Mouse (Mus musculus) heart, postnatal 36 days (tissue): Measurements from ENCODE around the gene Gpkow. TPM values are rescaled to one million over a fixed set of nuclear protein-coding genes. Genes with fewer than 3 reads are reported as not detected.
"Not testable (repeated sequence)": the region's sequence is repeated elsewhere in the genome, so short reads cannot be mapped to it uniquely, and the experiment has no call there.

Source experiments
- DNase-seq, 2 experiments: peaks; one replicate each; pipeline ENCODE4 v3.0.0; 2021 to 2022
- intact Hi-C: fragments of 180-260 bp; cut with DNase I; formaldehyde crosslinking; loops from one replicate; pipeline ENCODE4 v1.15.1; 2025
- total RNA-seq, 2 experiments: library from RNA; stranded (reverse); gene quantifications; 2 replicates each; pipeline ENCODE4 v1.2.3; 2021

Gene Gpkow
- total RNA-seq, 2 experiments from 2014 or later, result 19.1 to 21.4 TPM

- intact Hi-C loops, result no loop called here
- DNase-seq, result no peak
These were observed 16.9 kb upstream of the Gpkow start for GRCm38 (mm10) chrX:7680057-7680412.

GRCm38 (mm10) chrX:7680864-7681263 lies 16.1 kb upstream of the Gpkow start, which contains the start of gene Magix:
Magix (minus strand) TSS chrX:7681251.
- intact Hi-C loops, result no loop called here
- peak; percentile 43 to 46 for DNase-seq

- intact Hi-C loops, result no loop called here
- no peak for DNase-seq
These were observed 8.6 kb upstream of the Gpkow start for GRCm38 (mm10) chrX:7688321-7688720.

- intact Hi-C loops, result loop anchor here (5.0 to 10.0 kb wide), 3 partner anchors 43 to 366 kb away; partner anchors contain the start of genes Foxp3 and Ppp1r3f
- DNase-seq, result no peak
These were observed 6.4 kb upstream of the Gpkow start for GRCm38 (mm10) chrX:7690486-7690885.

DNA sequence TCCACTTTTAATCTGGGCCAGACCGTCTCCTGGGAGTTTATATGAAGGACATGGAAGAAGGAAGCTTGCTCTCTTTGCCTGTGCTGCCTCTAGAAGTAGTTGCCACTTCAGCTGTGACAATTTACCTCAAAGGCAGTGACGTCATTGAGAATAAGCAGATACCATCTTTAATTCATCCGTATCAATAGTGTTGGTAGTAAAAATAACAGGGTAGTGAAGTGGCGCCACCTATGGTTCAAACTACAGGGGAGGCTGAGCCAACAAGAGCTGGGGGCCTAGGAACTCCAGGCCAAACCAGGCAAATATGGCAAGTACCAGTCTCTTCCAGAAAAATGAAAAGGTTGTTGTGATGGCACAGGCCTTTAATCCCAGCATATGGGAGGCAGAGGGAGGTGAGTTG lies 4.1 kb upstream of the Gpkow start:
- peak in 1 of 2 experiments; percentile 29 for DNase-seq
- intact Hi-C loops, result loop anchor here (2.0 to 10.0 kb wide), 4 partner anchors 46 to 368 kb away; partner anchors contain the start of genes Foxp3 and Ppp1r3f

- DNase-seq, result no peak
- intact Hi-C loops, result loop anchor here (5.0 to 10.0 kb wide), 3 partner anchors 89 to 372 kb away; partner anchors contain the start of genes Cacna1f, Ccdc22, Foxp3 and Ppp1r3f
These were observed 411 bp upstream of the Gpkow start for GRCm38 (mm10) chrX:7696520-7696919.

GRCm38 (mm10) chrX:7713764-7714134 lies 16.8 kb downstream of the Gpkow start:
- intact Hi-C loops, DNase-seq: not testable (repeated sequence)

DNA sequence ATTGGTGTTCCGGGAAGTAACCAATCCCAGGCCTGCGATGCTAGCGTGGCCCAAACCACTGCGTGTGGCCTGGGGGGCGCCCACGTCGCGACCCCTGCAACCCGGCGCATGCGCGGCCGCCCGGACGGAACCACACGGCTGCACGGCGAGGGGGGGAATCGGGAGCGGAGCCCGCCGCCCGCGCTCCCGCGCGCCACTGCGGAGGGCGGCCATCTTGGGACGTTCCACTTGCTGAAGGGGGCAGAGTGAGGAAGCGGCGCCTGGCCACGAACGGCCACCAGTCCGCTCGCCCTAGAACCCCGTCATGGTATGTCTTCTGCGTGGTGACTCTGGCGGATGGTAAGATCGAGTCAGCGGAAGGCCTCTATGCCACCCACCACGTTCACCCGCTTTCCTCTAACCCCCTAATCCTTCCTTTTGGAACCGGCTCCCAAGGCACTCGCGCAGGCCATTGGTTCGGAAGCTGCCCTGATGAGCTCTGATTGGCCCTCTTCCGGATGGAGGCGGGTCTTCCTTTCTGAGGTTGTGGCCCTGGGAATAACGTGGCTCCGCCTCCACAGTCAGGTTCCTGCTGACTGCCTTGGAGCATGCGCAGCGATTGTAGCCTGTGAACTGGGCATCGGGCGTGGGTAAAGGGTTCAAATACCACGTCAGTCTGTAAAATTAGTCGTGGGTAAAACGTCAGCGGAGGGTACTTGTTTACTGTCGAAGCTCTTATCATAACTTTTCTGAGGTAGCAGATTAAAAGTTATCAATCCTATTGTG lies 17.4 kb downstream of the Gpkow start, which contains the start of gene Wdr45:
Wdr45 (plus strand) TSS at position 199 of the 765 bp plus-strand sequence.
- DNase-seq, result peak; percentile 86 to 89
- intact Hi-C loops, result not testable (repeated sequence)

DNA sequence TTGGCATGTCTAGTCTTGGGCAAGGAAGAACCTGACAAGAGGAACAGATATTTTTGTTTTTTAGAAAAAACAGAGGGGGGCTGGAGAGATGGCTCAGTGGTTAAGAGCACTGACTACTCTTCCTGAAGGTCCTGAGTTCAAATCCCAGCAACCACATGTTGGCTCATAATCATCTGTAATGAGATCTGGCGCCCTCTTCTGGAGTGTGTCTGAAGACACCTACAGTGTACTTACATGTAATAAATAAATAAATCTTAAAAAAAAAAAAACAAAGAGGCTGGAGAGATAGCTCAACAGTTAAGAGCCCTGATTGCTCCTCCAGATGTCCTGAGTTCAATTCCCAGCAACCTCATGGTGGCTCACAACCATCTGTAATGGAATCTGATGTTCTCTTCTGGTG lies 19.1 kb downstream of the Gpkow start:
- intact Hi-C loops, DNase-seq: not testable (repeated sequence)

- intact Hi-C loops, result loop anchor here (10.0 kb wide), 1 partner anchor 423 kb away; the partner anchor contains the start of gene Rbm3
- peak; percentile 70 to 79 for DNase-seq
These were observed 24.8 kb downstream of the Gpkow start, which contains the start of gene Gm45208 for GRCm38 (mm10) chrX:7721514-7722281. Gm45208 (plus strand) TSS chrX:7722245.

DNA sequence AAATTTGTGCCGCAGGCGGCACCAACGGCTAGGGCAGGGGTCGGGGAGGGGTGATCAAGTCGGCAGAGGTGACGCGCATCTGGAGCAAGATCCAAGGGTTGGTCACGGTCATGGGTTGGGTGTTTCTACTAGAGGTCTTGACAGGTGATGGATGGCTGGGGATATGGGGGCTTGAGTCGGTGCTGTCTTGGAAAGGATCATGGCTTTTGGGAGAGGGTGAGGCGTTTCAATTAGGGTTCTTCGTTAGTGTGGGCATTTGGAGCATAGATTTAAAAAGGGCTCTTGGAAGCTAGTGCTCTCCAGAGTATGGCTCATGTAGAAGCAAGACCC lies 25.3 kb downstream of the Gpkow start:
- no peak for DNase-seq
- intact Hi-C loops, result loop anchor here (10.0 kb wide), 1 partner anchor 423 kb away; the partner anchor contains the start of gene Rbm3

DNA sequence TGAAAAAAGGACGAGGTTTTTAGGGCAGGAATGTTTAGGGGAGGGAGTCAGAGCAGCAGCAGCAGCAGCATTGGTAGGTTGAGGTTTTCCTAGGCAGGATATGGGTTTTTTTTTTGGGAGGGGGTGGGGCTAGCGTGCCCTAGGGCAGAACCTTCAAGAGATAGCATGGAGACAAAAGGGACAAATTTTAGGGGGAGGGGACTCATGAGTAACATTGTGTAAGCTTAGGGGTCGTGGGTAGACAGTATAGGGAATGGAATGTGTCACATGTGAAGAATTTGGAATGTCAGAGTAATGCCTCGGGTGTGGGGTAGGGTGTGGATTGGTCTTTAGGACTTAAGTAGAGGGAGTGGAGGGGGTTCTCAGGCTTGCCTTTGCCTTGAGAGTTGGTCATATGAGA lies 25.8 kb downstream of the Gpkow start:
- intact Hi-C loops, result loop anchor here (10.0 kb wide), 1 partner anchor 422 kb away; the partner anchor contains the start of gene Rbm3

GRCm38 (mm10) chrX:7724135-7724534 lies 27.2 kb downstream of the Gpkow start:
- intact Hi-C loops, result loop anchor here (10.0 kb wide), 1 partner anchor 421 kb away; the partner anchor contains the start of gene Rbm3
- no peak for DNase-seq

More for the DNA sequence above, 25.8 kb downstream of the Gpkow start:
- DNase-seq, result no peak

DNA sequence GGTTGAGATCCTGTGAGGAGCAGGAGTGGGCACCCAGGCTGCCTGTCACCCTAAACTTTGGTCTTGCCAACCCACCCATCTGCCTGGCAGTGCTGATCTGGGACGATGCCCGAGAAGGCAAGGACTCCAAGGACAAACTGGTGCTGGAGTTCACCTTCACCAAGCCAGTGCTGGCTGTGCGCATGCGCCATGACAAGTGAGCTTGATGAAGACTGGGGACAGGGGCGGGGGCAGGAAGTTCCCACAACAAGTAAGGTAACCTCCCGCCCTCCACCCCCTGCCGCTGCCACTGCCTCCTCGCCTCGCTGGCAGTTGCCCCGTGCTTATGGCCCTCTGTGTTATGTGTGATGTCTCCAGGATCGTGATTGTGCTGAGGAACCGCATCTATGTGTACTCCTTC lies 28.9 kb downstream of the Gpkow start:
- intact Hi-C loops, result loop anchor here (10.0 kb wide), 1 partner anchor 419 kb away; the partner anchor contains the start of gene Rbm3
- DNase-seq, result no peak

DNA sequence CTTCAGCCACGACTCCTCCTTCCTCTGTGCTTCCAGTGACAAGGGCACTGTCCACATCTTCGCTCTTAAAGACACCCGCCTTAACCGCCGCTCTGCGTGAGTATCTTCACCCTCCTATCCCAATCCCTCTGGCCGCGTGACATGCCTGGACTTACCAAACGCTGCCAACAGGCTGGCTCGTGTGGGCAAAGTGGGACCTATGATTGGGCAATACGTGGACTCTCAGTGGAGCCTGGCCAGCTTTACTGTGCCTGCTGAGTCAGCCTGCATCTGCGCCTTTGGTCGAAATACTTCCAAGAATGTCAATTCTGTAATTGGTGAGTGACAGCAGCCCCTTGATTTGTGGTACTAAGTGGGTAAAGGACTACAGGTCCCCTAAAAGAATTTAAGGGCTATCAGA lies 30.2 kb downstream of the Gpkow start:
- DNase-seq, result no peak
- intact Hi-C loops, result loop anchor here (10.0 kb wide), 1 partner anchor 418 kb away; the partner anchor contains the start of gene Rbm3

DNA sequence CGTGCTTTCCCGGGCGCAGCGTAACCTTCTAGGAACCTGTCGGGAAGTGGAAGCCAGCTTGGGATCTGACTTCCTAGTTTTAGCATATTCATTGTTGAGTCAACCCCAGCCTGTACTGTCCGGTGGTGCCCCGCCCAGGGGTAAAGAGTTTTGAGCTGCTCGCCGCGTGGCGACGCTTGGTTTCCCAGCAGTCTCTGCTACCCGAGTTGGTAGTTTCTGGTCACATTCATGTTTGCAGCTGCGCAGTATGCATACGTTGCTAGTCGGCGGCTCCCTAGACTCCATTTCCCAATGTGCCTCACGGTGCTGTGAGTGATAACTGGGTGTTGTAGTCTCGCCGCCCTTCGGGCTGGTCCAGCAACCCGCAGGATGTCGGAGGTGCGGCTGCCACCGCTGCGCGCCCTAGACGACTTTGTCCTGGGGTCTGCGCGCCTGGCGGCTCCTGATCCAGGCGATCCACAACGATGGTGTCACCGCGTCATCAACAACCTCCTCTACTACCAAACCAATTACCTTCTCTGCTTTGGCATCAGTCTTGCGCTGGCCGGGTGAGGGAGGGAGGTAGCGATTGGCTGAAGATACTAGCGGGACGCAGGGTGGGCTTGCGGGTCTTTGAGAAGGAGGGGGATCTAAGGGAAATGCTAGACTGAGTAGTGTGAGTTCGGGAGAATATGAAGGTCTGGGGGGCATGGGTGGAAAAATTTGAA lies 31.4 kb downstream of the Gpkow start, which contains the start of gene Praf2:
Praf2 (plus strand) TSS at position 225 of the 707 bp plus-strand sequence.
- intact Hi-C loops, result loop anchor here (10.0 kb wide), 1 partner anchor 416 kb away; the partner anchor contains the start of gene Rbm3
- peak; percentile 68 to 71 for DNase-seq

- DNase-seq, result no peak
- intact Hi-C loops, result loop anchor here (10.0 kb wide), 1 partner anchor 416 kb away; the partner anchor contains the start of gene Rbm3
These were observed 32.0 kb downstream of the Gpkow start for GRCm38 (mm10) chrX:7728922-7729265.

GRCm38 (mm10) chrX:7733571-7734156 lies 36.7 kb downstream of the Gpkow start:
- peak; percentile 61 to 78 for DNase-seq
- intact Hi-C loops, result loop anchor here (5.0 kb wide), 1 partner anchor 39 kb away; no protein-coding TSS in a partner anchor

DNA sequence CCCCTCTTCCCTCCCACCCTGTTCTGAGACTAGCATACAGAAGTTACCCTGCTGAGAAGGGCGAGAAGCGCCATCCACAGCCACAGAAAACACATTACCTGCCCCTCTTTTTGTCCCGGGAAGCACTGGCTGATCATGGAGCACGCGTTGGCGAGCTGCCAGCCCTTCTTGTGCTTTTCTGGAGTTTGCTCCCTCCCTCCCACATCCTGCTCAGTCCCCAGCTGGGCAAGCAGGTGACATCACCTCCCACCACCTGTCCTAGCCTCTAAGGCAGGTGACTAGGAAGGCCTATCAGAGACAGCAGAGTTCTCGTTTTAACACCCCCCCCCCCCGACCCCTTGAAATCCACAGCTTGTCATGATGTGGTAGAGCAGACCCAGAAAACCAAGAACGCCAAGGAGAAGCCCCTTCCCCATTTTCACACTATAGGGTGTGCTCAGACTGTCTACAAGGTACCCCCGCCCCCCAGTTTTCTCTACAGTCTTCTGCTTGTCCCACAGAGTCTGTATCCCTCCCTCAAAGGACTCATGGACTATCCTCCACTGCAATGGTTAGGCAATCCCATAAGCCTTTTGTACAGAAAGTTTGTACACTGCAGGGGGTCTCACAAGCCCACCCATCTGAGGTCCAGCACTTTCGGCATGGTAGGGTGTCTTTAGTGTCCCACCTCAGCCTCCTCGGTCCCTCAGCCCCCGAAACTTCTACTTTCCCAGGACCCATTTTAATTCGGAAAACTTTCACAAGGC lies 42.6 kb downstream of the Gpkow start:
- no peak for DNase-seq
- intact Hi-C loops, result no loop called here
